Mouse (Mus musculus): ENCODE results near the gene Ell3. TPM values are rescaled to one million over a fixed set of nuclear protein-coding genes. Genes with fewer than 3 reads are reported as not detected.

The Ell3 gene
- polyA plus RNA-seq, 1 experiment = not detected

DNA sequence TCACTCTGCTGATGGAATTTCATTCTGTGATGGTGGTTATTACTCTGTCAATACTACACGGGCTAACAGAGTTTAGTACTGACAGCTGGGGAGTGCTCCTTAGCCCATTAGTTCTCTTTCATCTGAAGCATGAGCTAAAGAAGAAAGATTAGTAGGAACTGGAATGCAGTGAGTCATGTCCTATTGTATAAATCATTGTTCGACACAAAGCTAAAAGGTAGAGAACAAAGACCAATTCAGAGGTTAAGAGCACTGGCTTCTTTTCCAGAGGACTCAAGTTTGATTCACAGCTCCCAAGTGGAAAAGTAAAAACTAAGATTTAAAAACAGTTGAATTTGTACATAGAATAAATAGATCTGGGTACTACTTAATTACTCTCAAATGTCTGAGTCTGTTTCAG lies 16.0 kb upstream of the Ell3 start:
- no peak overlapping the region for H3K27ac ChIP-seq (ENCODE audit: insufficient read depth, low read length)
- no peak overlapping the region for H3K4me3 ChIP-seq (ENCODE audit: insufficient read depth, low read length)
- peaks cover 2% of the 10 kb centered on the region; the same call in 1 of the 2 replicates for H3K4me1 ChIP-seq (ENCODE audit: control insufficient read depth, insufficient read depth, low read length)
- TF ChIP-seq CTCF (IDR thresholded peaks at IDR 0.05; ENCODE audit: borderline replicate concordance, insufficient read depth, low read length) (no peak), POLR2A (IDR thresholded peaks at IDR 0.05; ENCODE audit: low read depth, low read length) (no peak)

DNA sequence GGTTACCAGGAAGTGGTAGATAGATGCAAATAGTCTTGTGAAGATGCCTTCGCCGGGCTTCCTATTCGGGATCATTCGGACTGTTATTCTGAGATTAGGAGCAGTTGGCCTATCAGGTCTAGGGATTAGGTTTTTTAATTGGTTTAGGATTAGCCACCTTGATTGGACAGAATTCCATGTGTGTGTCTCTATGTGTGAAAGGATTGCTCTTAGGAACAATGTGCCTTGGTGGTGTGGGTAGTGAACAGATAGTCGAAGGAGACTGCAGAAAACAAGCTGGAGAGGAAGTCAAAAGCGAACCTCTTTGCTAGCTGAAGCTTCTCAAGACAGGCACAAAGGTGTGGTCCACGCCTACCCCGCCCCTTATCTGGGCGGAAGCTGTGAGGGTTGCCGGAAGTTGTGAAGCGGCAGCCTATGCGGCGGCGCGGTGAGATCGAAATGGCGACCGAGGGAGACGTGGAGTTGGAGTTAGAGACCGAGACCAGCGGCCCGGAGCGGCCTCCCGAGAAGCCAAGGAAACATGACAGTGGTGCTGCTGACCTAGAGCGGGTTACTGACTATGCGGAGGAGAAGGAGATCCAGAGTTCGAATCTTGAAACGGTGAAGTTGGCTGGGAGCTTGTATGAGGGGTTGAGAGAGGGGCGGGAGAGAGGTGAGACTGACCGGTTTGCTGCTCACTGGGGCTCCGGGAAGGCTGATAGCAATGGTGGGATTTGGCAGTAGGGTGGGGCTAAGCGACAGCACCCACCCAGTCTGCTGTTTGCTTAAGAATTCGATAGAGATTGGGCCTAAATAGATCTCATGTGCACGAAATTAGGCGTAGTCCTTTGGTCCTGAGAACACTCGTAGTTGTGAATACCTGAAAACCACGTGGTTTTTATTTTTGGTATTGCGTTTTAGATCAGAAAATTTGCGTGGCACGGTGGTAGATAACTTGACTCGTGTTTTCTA lies 12.9 kb upstream of the Ell3 start, which contains the start of gene Serinc4:
TSS of gene Serinc4 (minus strand) at position 90 of the 951 bp plus-strand sequence.
- Histone ChIP-seq H3K4me3 (ENCODE audit: insufficient read depth, low read length) (peak within 1 kb of the TSS; percentile 91), H3K27ac (ENCODE audit: insufficient read depth, low read length) (peak within 1 kb of the TSS; percentile 37), H3K4me1 (ENCODE audit: control insufficient read depth, insufficient read depth, low read length) (peaks cover 16% of the 10 kb centered on the region)
- TF ChIP-seq POLR2A (IDR thresholded peaks at IDR 0.05; ENCODE audit: low read depth, low read length) (peak; percentile 83), CTCF (IDR thresholded peaks at IDR 0.05; ENCODE audit: borderline replicate concordance, insufficient read depth, low read length) (no peak)

DNA sequence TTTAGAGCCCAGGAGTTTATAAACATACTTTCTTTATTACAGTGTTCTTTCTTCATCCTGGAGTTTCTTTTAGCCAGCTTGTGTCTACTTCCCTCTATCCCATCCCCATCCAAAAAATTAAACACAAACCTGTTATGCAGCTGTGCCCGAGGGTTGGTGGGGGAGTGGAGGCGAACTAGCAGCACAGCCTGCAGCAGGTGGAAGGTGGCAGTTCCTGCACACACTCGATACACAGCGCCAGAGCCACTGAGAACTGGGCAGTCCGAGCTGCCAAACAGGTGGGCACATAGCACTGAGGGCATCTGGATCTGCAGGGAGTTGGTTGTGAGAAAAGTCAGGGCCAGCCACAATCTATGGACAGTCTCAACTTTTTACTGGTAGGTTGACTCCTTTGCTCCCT lies 11.5 kb upstream of the Ell3 start:
- H3K4me3 ChIP-seq (ENCODE audit: insufficient read depth, low read length) = no peak overlapping the region
- H3K4me1 ChIP-seq (ENCODE audit: control insufficient read depth, insufficient read depth, low read length) = peaks cover 19% of the 10 kb centered on the region
- H3K27ac ChIP-seq (ENCODE audit: insufficient read depth, low read length) = no peak overlapping the region
- TF ChIP-seq POLR2A (IDR thresholded peaks at IDR 0.05; ENCODE audit: low read depth, low read length) (no peak), CTCF (IDR thresholded peaks at IDR 0.05; ENCODE audit: borderline replicate concordance, insufficient read depth, low read length) (no peak)

DNA sequence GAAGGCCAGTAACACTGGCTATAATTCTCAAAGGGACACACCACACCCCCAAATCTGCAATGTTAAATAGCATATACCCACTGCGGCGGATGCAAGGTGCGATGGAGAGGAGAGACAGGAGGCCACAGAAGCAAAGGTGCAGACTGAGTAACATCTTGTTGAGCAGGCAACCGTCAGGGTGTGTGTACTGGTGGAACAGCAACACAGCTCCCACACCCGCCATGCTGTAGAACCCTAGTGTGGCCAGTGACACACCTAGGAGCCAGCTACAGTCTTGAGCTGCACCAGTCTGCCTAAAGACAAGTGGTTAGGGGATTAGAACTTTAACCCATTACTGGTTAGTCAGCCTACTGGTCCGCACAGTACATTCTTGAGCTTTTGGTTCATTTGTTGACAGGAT lies 9.8 kb upstream of the Ell3 start:
- no peak overlapping the region for H3K4me3 ChIP-seq (ENCODE audit: insufficient read depth, low read length)
- H3K4me1 ChIP-seq (ENCODE audit: control insufficient read depth, insufficient read depth, low read length) = peaks cover 19% of the 10 kb centered on the region
- H3K27ac ChIP-seq (ENCODE audit: insufficient read depth, low read length) = no peak overlapping the region; the same call in 1 of the 2 replicates

DNA sequence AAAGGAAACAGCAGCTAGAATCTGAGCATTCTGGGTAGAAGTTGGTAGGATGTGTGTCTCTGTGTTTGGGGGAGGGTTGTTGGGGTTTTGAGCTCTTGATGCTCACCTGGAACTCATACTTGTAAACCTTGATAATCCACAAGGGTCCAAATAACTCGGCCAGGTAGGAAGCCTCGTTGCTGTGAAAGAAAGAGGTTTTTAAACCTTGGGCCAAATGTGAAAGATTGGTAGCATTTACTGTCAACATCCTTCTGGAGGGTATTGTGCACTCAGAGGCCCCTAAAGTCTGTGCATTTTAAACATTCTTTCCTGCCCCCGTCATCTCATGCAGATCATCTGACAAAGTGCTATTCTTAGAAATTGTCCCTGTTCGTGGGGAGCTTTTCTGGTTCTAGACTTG lies 8.9 kb upstream of the Ell3 start, which contains the start of gene Hypk:
TSS of gene Hypk (plus strand) at position 301 of the 400 bp plus-strand sequence.
- Histone ChIP-seq H3K4me3 (ENCODE audit: insufficient read depth, low read length) (peak within 1 kb of the TSS; percentile 11; the same call in 1 of the 2 replicates), H3K27ac (ENCODE audit: insufficient read depth, low read length) (peak within 1 kb of the TSS; percentile 92), H3K4me1 (ENCODE audit: control insufficient read depth, insufficient read depth, low read length) (peaks cover 19% of the 10 kb centered on the region)
- TF ChIP-seq POLR2A (IDR thresholded peaks at IDR 0.05; ENCODE audit: low read depth, low read length) (peak; percentile 14; the same call in 1 of the 2 replicates), CTCF (IDR thresholded peaks at IDR 0.05; ENCODE audit: borderline replicate concordance, insufficient read depth, low read length) (no peak)

More for the DNA sequence above, 9.8 kb upstream of the Ell3 start:
- TF ChIP-seq POLR2A (IDR thresholded peaks at IDR 0.05; ENCODE audit: low read depth, low read length) (peak; percentile 54; the same call in 1 of the 2 replicates), CTCF (IDR thresholded peaks at IDR 0.05; ENCODE audit: borderline replicate concordance, insufficient read depth, low read length) (no peak)

DNA sequence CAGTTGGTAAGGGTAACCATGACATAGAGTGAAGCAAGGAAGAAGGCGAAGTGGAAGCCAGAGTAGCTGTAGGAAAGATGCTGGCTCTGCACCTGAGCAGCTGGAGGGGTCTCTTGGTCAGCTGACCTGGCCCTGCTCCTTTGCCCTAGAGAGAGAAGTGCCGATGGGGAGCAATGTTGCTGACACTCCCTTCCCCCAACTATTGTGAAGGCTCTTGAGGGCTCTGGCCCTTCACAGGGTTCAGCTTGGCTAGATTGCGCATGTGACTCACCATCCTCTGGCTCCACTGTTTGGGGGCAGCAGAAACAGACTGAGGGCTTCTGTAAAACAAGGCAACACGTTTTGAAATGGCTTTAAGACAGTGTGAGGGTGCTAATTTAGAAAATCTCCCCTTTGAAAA lies 8.3 kb upstream of the Ell3 start:
- no peak for TF ChIP-seq CTCF (IDR thresholded peaks at IDR 0.05; ENCODE audit: borderline replicate concordance, insufficient read depth, low read length)
- no peak for TF ChIP-seq POLR2A (IDR thresholded peaks at IDR 0.05; ENCODE audit: low read depth, low read length)
- peak overlapping the region; percentile 11; the same call in 1 of the 2 replicates for H3K4me3 ChIP-seq (ENCODE audit: insufficient read depth, low read length)
- peak overlapping the region; percentile 92 for H3K27ac ChIP-seq (ENCODE audit: insufficient read depth, low read length)
- H3K4me1 ChIP-seq (ENCODE audit: control insufficient read depth, insufficient read depth, low read length) = peaks cover 19% of the 10 kb centered on the region

DNA sequence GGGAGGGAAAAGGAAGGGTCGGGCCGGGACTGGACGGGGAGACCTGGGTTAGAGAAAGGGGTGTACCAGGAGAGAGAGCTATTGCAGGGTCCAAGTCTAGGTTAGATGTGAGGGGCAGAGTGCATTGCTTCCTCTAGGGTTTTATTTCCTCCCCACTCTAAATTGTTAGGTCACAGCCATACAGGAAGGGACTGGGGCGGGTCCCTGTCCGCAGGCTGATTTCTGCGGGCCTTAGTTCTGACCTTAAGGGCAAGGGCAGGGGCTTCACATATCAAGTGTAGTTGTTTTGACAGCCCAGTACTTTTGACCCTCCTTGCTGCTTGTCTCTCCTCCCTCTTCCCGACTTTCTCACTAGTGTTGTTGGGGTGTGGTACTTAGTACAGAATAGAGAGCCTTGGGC lies 6.0 kb upstream of the Ell3 start:
- Histone ChIP-seq H3K4me1 (ENCODE audit: control insufficient read depth, insufficient read depth, low read length) (peaks cover 22% of the 10 kb centered on the region), H3K27ac (ENCODE audit: insufficient read depth, low read length) (peak overlapping the region; percentile 68), H3K4me3 (ENCODE audit: insufficient read depth, low read length) (peak overlapping the region; percentile 98)
- TF ChIP-seq POLR2A (IDR thresholded peaks at IDR 0.05; ENCODE audit: low read depth, low read length) (peak; percentile 31; the same call in 1 of the 2 replicates), CTCF (IDR thresholded peaks at IDR 0.05; ENCODE audit: borderline replicate concordance, insufficient read depth, low read length) (no peak)

DNA sequence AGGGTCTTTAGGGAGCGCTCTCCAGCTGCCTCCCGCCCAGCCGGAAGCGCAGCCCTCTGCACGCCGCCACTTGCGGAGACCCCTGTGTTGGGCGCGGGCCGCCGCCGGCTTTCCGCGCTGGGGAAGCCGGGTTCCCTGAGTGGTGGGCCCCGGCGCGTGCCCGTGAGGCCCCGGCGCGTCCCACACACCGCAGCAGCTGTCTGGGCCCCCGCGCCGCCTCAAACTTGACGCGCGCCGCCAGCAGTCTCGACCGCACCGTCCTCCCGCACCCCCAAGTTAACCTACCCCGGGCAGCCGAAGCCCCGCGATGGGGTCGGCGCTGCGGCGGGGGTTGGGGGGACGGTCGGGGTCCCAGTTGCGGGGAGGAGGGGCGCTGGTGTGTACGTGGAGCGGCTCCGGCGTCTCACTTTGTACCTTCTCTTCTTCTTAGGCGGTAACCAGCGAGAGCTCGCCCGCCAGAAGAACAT lies 5.5 kb upstream of the Ell3 start:
- H3K4me3 ChIP-seq (ENCODE audit: insufficient read depth, low read length) = peak overlapping the region; percentile 98
- TF ChIP-seq POLR2A (IDR thresholded peaks at IDR 0.05; ENCODE audit: low read depth, low read length) (no peak), CTCF (IDR thresholded peaks at IDR 0.05; ENCODE audit: borderline replicate concordance, insufficient read depth, low read length) (no peak)
- H3K27ac ChIP-seq (ENCODE audit: insufficient read depth, low read length) = peak overlapping the region; percentile 85
- peaks cover 22% of the 10 kb centered on the region for H3K4me1 ChIP-seq (ENCODE audit: control insufficient read depth, insufficient read depth, low read length)

DNA sequence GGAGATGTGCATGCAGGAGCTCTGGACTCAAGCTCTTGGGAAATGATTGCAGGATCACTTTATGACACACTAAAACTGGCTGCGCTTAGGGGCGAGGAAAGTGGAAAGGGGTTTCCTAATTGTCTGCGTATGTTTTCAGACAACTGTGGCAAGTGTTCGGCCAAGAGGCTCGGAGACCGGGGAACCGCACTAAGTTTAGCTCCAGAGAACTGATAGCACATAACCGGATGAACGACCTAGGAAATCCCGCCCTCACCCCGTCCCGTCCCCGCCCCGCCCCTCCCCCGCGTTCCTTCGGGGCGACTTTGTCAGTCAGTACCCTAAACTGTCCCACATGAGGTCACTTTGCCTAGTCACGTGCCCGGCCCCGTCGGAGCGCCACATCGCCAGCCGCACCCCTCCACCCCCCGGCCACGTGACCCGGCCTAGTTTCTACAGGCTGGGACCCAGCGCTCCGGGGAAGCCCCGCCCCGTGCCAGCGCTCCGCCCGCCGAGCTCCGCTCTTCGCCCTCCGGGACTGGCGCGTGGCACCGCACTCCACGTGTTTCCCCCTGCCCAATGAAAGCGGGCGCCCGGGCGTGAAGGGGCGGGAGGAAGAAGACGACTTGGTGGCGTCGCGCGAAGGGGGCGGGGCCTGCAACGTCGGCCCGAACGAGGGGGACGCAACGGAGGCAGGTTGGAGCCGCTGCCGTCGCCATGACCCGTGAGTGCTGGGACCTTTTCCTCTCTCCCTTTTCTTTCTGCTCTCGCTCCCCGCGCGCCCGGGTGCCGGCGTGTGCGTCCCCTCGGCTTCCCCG lies 4.9 kb upstream of the Ell3 start, which contains the start of gene Serf2:
TSS of gene Serf2 (plus strand) at position 457 of the 797 bp plus-strand sequence.
- TF ChIP-seq CTCF (IDR thresholded peaks at IDR 0.05; ENCODE audit: borderline replicate concordance, insufficient read depth, low read length) (no peak), POLR2A (IDR thresholded peaks at IDR 0.05; ENCODE audit: low read depth, low read length) (peak; percentile 97)
- H3K27ac ChIP-seq (ENCODE audit: insufficient read depth, low read length) = peak within 1 kb of the TSS; percentile 97
- peak within 1 kb of the TSS; percentile 98 for H3K4me3 ChIP-seq (ENCODE audit: insufficient read depth, low read length)
- H3K4me1 ChIP-seq (ENCODE audit: control insufficient read depth, insufficient read depth, low read length) = peaks cover 22% of the 10 kb centered on the region
